Mouse (Mus musculus): ENCODE measurements around the gene Rps6kc1.

DNA sequence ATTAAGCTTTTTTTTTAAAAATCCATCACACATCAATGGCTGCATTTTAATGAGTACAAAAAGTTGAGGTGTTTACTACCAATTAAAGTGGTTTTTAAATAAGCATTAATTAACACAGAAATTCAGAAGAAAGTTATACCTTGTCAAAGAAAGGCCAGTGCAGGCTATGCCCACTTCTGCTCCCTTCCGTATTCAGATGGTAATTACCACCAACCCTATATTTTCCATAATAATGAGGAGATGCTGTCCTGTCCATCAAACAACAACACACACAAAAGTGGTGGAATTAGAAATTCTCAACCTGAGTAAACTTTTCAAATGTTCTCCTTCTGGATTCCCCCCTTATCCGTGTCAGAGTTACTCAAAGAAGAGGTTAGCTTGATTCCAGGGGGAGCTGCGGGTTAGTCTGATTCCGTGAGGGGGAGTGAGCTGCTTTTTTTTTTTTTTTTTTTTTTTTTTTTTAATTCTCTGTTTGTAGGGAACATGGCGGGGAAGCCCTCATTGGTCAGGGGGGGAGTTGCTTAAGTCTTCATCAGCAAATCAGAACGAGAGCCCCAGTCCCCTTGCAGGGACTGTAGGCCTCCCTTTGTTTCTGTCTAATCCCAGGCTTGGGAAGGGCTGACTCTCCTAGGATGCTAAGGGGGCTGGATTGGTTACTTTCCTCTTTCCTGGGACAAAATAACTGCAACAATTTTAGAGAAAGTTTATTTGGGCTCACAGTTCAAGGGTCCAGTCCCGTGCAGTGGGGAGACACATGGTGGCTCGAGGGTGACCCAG is 159.6 kb downstream of the Rps6kc1 start:
- no peak for TF ChIP-seq CTCF (IDR thresholded peaks at IDR 0.05; ENCODE audit: low read depth, low read length)
- no peak for TF ChIP-seq POLR2A (IDR thresholded peaks at IDR 0.05; ENCODE audit: insufficient read depth, low read length)
- TF ChIP-seq EP300 (IDR thresholded peaks at IDR 0.05; ENCODE audit: insufficient read depth, low read depth, low read length): no peak
